Mouse (Mus musculus) liver, adult 2 months (tissue): ENCODE results near the gene Pon3.

Experiments
- CTCF ChIP-seq: fragments of 200-500 bp; IDR thresholded peaks from 2 replicates; pipeline ENCODE4 v1.5.1; 2011; ENCODE audit warnings: low read depth, low read length, control low read depth
- POLR2A ChIP-seq: fragments of 200-500 bp; IDR thresholded peaks from 2 replicates; pipeline ENCODE4 v1.6.1; 2011; ENCODE audit warnings: low read length, control low read depth; ENCODE audit not compliant: insufficient read depth; ENCODE audit errors: extremely low read depth

- TF ChIP-seq CTCF (no peak), POLR2A (no peak)
Observed at GRCm38 (mm10) chr6:5188938-5189337, 67.1 kb downstream of the Pon3 start.
